Mouse (Mus musculus) brain, embryonic 14.5 days (tissue): ENCODE data around the gene Adamts5.

Experiments
- CTCF ChIP-seq: fragments of 200-500 bp; IDR thresholded peaks from 2 replicates; pipeline ENCODE4 v1.5.1; 2012; ENCODE audit warnings: inconsistent platforms, mild to moderate bottlenecking, moderate library complexity, borderline replicate concordance; ENCODE audit not compliant: insufficient read depth, insufficient read length; ENCODE audit errors: extremely low read depth
- POLR2A ChIP-seq: fragments of 200-500 bp; IDR thresholded peaks from 2 replicates; pipeline ENCODE4 v1.6.1; 2012; ENCODE audit warnings: mild to moderate bottlenecking, inconsistent platforms, borderline replicate concordance; ENCODE audit not compliant: poor library complexity, insufficient read depth, insufficient read length, severe bottlenecking; ENCODE audit errors: extremely low read depth

DNA sequence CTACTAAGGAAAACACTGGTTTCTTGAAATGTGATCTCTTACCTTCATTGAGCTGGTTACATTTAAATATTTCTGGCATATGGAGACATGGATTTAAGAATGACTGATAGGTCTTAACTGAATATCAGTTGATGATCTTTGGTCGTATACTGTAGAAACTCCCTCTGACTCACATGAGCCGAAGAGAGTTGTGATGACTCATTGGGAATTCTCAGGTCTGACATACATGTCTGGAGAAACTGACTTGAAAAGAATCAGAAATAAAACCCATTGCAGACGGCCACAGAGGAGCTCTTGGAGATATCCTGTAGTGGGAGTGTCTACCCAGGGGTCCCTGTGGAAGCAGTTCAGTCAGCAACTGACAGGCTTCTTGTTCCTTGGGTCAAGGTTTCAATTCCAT lies 74.6 kb downstream of the Adamts5 start:
- TF ChIP-seq CTCF (no peak), POLR2A (no peak)
